Mouse (Mus musculus) forebrain, embryonic 10.5 days (tissue): ENCODE data around the gene Frmpd4. TPM values are rescaled to one million over a fixed set of nuclear protein-coding genes. Genes with fewer than 3 reads are reported as not detected.

Experiments used
- DNase-seq: peaks from one replicate; pipeline ENCODE4 v3.0.0-alpha.2; 2017; ENCODE audit warnings: low spot score; ENCODE audit errors: extremely low spot score
- H3K27ac ChIP-seq: fragments of 300-500 bp; sonication (generic); 2 replicates; pipeline ENCODE4 v1.5.1; 2016; ENCODE audit warnings: mild to moderate bottlenecking
- H3K27me3 ChIP-seq: fragments of 300-500 bp; sonication (generic); 2 replicates; pipeline ENCODE4 v1.6.1; 2016; ENCODE audit warnings: mild to moderate bottlenecking; ENCODE audit not compliant: poor library complexity, severe bottlenecking
- H3K36me3 ChIP-seq: fragments of 300-500 bp; sonication (generic); replicated peaks from 2 replicates; pipeline ENCODE4 v1.6.1; 2016; ENCODE audit warnings: mild to moderate bottlenecking, moderate library complexity
- H3K4me1 ChIP-seq: fragments of 300-500 bp; sonication (generic); 2 replicates; pipeline ENCODE4 v1.6.1; 2016
- H3K4me3 ChIP-seq: fragments of 300-500 bp; sonication (generic); 2 replicates; pipeline ENCODE4 v1.5.1; 2016; ENCODE audit warnings: mild to moderate bottlenecking, moderate library complexity
- H3K9me3 ChIP-seq: fragments of 300-500 bp; sonication (generic); 2 replicates; pipeline ENCODE4 v1.6.1; 2016; ENCODE audit warnings: mild to moderate bottlenecking, moderate library complexity
- WGBS: fragments of 180-500 bp; shearing (Covaris S2); methylation state at CpG from one replicate; pipeline ENCODE4 v1.1.7; 2016; 5-methylcytosine and 5-hydroxymethylcytosine counted together
- polyA plus RNA-seq: library from polyadenylated mRNA; unstranded; fragments of >200 nt; fragmentation: Nextera tagmentation; extraction: Ambion mirVana; gene quantifications from 2 replicates; pipeline ENCODE4 v1.2.1, GENCODE M21; 2016

Gene Frmpd4
- polyA plus RNA-seq, 1 experiment from 2014 or later: 0.17 TPM

DNA sequence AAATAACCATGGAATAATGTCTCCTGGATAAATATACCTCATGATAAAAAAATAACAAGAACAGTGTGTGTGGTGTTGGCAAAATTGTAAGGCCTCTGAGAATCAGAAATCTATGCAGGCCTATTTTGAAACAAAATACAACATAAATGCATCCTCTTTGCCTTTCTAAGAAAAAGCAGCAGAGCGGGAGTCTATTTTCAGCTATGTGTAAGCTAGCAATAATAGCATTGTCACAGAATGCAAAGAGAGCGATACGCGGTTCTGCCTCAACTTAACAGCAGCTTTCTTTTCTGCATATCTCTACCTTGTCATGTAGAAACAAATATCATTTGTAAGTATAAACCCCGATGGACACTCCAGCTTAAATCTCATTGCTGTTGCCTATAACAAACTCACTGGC, 768.5 kb downstream of the Frmpd4 start:
- Histone ChIP-seq H3K4me3 (no peak overlapping the region), H3K4me1 (no peaks in the 10 kb centered on the region), H3K9me3 (no peaks in the 10 kb centered on the region), H3K27ac (no peak overlapping the region), H3K27me3 (peaks cover 93% of the 10 kb centered on the region), H3K36me3 (no peaks in the 10 kb centered on the region)
- no peak for DNase-seq
- 94% methylated on average over 5 of the region's 5 CpGs for WGBS

DNA sequence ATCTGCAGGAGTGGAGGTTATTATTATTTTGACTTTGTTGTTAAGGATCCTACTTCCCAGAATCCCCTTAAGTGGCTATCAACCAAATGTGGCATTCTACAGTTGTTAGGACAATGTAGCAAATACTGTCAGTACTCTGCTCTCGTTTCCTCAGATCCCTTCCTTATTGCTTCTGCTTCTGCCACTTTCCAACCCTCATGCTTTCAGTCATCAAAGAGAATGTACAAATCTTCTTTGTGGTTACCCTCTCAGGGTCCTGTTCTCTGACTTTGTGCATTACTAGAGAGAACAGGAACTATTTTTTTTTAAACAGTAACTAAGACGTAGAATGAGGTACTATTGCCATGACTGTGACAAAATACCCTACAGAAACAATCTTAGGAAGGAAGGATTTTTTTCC, 788.3 kb downstream of the Frmpd4 start:
- H3K36me3 ChIP-seq: no peaks in the 10 kb centered on the region
- no peaks in the 10 kb centered on the region for H3K4me1 ChIP-seq
- no peaks in the 10 kb centered on the region for H3K9me3 ChIP-seq
- WGBS: 88% methylated on average over 2 of the region's 2 CpGs
- no peak for DNase-seq
- H3K27me3 ChIP-seq: peaks cover 96% of the 10 kb centered on the region
- H3K4me3 ChIP-seq: no peak overlapping the region
- H3K27ac ChIP-seq: no peak overlapping the region

DNA sequence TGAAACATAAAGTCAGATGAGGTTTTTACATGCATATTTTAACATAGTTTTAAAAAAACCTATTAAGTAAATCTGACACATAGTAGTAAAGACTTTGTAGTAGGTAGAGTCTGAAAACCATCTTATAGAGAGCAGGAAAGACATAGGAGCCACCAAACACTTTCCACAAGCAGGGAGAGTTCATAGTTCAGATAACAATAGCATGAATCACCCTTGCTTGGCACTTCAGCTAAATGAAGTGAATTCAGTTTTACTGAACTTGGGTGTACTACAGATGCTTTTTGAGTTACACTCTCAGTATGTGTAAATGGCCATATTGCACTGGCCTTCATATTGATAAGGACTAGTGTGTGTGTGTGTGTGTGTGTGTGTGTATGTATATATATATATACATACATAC, 793.5 kb downstream of the Frmpd4 start:
- H3K9me3 ChIP-seq: no peaks in the 10 kb centered on the region
- H3K4me1 ChIP-seq: no peaks in the 10 kb centered on the region
- H3K27ac ChIP-seq: no peak overlapping the region
- peaks cover 93% of the 10 kb centered on the region for H3K27me3 ChIP-seq
- no peak for DNase-seq
- H3K4me3 ChIP-seq: no peak overlapping the region
- H3K36me3 ChIP-seq: no peaks in the 10 kb centered on the region

DNA sequence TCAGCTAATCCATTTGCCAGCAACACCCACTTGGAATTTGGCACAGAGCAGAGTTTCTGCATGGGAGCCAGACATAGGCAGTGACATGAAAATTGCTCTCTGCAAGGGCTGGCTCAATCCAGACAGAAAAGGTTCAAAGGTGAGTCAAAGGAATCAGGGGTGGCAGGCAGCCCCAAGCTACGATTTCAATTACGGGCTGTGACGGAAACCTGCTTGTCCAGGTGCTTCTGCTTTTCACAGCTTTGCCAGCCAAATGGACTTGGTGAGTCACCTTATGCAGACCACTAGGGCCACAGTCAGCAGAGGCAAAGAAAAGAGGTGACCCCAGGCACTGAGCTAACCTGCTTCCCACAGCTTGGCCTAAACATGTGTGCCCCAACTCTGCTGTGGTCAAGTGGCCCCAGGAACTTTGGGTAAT, 857.5 kb downstream of the Frmpd4 start:
- no peaks in the 10 kb centered on the region for H3K9me3 ChIP-seq
- H3K4me1 ChIP-seq: no peaks in the 10 kb centered on the region
- 61% methylated on average over 3 of the region's 3 CpGs for WGBS
- H3K27ac ChIP-seq: no peak overlapping the region
- H3K27me3 ChIP-seq: peaks cover 100% of the 10 kb centered on the region
- DNase-seq: no peak
- no peaks in the 10 kb centered on the region for H3K36me3 ChIP-seq
- no peak overlapping the region for H3K4me3 ChIP-seq

DNA sequence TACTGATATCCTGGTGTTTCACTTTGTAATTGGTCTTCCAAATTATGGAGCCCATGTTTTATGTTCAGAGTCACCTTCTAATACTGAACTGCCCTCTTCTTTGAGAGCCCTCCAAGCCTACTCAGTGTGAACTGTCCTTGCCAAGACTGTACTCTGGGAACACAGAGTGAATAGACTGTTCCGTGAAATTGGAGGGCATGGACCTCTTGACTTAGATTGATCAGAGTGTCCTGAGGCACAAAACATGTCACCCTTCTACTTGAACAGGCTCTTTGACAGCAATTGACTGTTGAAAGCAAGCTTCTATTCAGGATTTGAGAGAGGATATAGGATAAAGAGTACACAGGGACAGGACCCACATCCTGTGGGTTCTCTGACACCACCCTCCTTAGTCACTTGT, 857.9 kb downstream of the Frmpd4 start:
- Histone ChIP-seq H3K27ac (no peak overlapping the region), H3K4me1 (no peaks in the 10 kb centered on the region), H3K9me3 (no peaks in the 10 kb centered on the region), H3K27me3 (peaks cover 100% of the 10 kb centered on the region), H3K4me3 (no peak overlapping the region), H3K36me3 (no peaks in the 10 kb centered on the region)
- DNase-seq: no peak
- 71% methylated on average over 1 of the region's 1 CpGs for WGBS

DNA sequence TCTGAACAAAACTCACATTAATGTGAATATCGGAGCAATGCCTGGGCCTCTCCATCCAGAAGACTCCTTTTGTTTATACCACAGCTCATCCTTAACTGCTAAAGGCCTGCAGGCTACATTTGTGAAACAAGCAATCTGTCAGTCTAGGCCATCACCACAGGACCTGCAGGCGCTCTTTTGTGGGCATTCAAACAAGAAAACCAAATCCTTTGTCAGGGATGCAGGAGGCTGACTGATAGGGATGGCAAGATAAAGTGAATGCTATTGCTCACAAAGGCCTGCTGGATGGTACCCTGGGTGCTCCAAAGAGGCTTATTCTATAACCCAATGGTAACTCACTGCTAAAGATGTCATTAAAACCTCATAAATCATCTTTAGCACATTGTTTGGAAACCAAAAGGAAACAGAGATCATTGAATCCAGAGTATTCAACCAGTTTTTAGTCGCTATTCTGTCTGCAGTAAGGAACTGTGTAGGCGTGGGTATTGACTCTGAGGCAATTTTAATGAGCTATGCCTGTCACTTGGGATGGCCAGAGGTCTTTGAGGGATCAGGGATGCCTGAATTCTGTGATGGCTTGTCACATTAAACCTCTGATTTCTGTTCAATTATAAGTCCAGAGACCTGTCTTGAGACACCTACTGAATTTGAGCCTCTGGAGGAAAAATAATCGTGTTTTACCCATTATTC, 922.1 kb downstream of the Frmpd4 start:
- H3K36me3 ChIP-seq: no peaks in the 10 kb centered on the region
- 30% methylated on average over 5 of the region's 5 CpGs for WGBS
- no peaks in the 10 kb centered on the region for H3K9me3 ChIP-seq
- no peak overlapping the region for H3K27ac ChIP-seq
- no peak overlapping the region for H3K4me3 ChIP-seq
- DNase-seq: no peak
- H3K4me1 ChIP-seq: peaks cover 5% of the 10 kb centered on the region; the same call in 1 of the 2 replicates
- H3K27me3 ChIP-seq: peaks cover 85% of the 10 kb centered on the region

DNA sequence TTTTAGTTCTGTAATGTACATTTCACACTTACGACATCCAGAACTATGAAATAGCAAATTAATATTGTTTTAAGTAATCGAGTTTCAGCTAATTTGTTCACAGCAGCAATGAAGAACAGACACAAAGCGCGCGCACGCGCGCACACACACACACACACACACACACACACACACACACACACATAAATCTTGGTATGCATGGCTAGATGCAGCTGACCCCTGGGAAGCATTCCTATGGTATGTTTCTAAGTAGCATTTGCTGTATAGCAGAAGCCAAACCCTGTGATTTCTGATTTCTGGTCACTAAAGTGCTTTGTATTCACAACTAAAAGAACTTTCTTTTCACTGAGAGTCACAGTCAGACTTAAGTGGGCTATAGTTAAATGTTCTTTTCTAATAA, 922.8 kb downstream of the Frmpd4 start:
- no peaks in the 10 kb centered on the region for H3K9me3 ChIP-seq
- H3K27ac ChIP-seq: no peak overlapping the region
- H3K36me3 ChIP-seq: no peaks in the 10 kb centered on the region
- no peak overlapping the region for H3K4me3 ChIP-seq
- 93% methylated on average over 8 of the region's 8 CpGs for WGBS
- H3K27me3 ChIP-seq: peaks cover 85% of the 10 kb centered on the region
- no peak for DNase-seq
- H3K4me1 ChIP-seq: peaks cover 5% of the 10 kb centered on the region; the same call in 1 of the 2 replicates

DNA sequence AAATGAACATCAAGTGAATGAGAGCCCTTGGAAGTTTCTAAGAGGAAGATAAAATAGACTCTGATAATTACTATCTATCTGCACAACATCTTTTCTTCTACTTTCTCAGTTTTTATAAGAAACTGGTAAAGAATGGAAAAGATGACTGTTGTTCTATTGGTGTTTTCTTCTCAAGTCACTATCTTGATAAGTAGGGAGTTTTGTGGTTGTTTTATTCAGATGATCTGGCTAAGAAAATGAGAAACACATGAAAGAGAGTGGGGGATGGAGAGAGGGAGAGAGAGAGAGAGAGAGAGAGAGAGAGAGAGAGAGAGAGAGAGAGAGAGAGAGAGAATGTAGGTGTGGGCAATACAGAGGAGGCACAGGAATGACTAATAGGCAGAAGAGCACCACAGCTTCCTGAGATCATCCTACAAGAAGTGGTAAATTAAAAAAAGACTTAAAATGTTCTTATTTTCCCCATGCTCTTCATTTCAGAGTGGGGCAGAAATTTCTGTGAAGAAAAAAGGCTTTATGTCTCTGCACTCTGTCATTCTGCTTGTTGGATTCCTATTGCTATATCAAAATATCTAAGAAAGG, 979.3 kb downstream of the Frmpd4 start:
- Histone ChIP-seq H3K9me3 (no peaks in the 10 kb centered on the region), H3K4me3 (no peak overlapping the region), H3K36me3 (no peaks in the 10 kb centered on the region), H3K4me1 (no peaks in the 10 kb centered on the region), H3K27ac (no peak overlapping the region), H3K27me3 (peaks cover 83% of the 10 kb centered on the region)
- no peak for DNase-seq

DNA sequence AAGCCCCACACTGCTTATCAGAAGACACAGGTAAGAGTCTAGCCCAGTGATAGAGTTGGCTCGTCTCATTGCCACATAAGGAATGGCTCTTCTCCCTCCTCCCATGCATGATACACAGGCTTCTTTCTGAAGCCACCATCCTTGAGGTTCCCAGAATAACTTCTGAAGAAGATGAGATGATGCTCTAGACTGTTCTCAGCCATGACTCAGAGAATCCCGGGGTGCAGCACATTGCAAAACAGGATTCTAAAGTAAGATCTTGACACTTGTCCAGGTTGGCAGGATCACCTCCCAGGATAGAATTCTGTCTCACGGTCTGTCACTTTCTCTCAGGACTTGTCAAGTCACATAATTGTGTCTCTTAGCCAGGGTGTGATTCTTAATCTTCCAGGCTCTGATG, 1024.2 kb downstream of the Frmpd4 start:
- DNase-seq: no peak
- Histone ChIP-seq H3K9me3 (no peaks in the 10 kb centered on the region), H3K27ac (no peak overlapping the region), H3K4me3 (no peak overlapping the region), H3K27me3 (peaks cover 98% of the 10 kb centered on the region), H3K4me1 (no peaks in the 10 kb centered on the region), H3K36me3 (no peaks in the 10 kb centered on the region)
- 90% methylated on average over 3 of the region's 3 CpGs for WGBS

DNA sequence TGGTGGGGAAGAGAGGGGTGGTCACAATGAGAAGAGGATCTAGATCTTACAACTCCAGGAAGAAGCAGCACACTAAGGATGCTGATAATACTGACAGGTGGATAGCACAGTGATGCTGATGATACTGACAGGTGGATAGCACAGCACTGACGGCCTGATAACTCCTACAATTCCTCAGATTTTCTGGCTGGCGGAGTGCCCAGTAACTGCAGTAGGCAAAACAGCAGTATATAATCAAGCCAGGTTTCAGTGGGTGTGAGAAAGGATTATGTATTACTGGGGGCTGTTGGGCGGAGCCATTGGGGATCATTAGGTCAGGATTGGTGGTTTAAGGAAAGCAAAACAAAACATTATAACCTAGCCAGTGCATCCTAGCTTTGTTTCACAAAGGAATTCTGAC, 1053.9 kb downstream of the Frmpd4 start:
- H3K4me1 ChIP-seq: peaks cover 9% of the 10 kb centered on the region; the same call in 1 of the 2 replicates
- H3K4me3 ChIP-seq: no peak overlapping the region
- DNase-seq: no peak
- 86% methylated on average over 3 of the region's 3 CpGs for WGBS
- H3K36me3 ChIP-seq: no peaks in the 10 kb centered on the region
- peaks cover 97% of the 10 kb centered on the region for H3K27me3 ChIP-seq
- H3K27ac ChIP-seq: no peak overlapping the region
- no peaks in the 10 kb centered on the region for H3K9me3 ChIP-seq

DNA sequence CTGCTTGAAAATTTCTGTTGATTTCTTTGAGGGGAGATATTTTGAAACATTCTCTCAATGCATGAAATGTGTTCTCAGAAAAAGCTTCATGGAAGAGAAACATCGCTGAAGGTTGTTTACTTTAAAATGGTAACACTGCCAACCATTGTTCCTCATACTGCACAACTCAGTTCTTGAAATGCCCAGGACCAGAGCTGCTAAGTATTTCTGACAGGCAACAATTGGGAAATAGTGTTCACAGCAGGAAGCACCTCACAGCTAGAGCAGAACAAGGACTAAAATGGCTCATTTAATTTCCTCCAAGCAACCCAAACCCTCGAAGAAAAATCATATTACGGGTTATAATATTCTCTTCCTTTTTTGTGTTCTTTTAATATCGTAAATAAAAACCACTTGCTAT, 1054.5 kb downstream of the Frmpd4 start:
- DNase-seq: no peak
- Histone ChIP-seq H3K36me3 (no peaks in the 10 kb centered on the region), H3K27me3 (peaks cover 97% of the 10 kb centered on the region), H3K4me3 (no peak overlapping the region), H3K4me1 (peaks cover 9% of the 10 kb centered on the region; the same call in 1 of the 2 replicates), H3K9me3 (no peaks in the 10 kb centered on the region), H3K27ac (no peak overlapping the region)
- WGBS: 82% methylated on average over 4 of the region's 4 CpGs

DNA sequence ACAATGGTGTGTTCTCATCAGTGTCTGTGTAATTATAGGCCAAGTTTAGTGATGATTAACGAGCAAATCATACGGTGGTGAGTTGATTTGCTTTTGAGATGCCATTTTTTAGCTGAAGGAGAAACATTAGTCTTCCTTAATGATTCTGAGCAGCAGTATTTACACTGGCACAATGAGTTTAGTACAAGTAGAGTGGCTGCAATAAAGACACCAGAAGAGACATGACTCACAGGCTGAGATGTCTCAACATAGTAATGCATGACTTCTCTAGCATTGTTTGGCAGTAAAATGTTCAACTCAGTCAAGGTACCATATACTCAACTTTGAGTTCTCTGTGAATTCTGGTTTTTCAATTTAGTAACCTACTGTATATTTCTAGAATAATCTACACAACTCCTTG, 1058.6 kb downstream of the Frmpd4 start:
- peaks cover 9% of the 10 kb centered on the region; the same call in 1 of the 2 replicates for H3K4me1 ChIP-seq
- WGBS: 87% methylated on average over 2 of the region's 2 CpGs
- no peak for DNase-seq
- H3K27me3 ChIP-seq: peaks cover 99% of the 10 kb centered on the region
- no peak overlapping the region for H3K4me3 ChIP-seq
- no peaks in the 10 kb centered on the region for H3K36me3 ChIP-seq
- H3K27ac ChIP-seq: no peak overlapping the region
- H3K9me3 ChIP-seq: no peaks in the 10 kb centered on the region

DNA sequence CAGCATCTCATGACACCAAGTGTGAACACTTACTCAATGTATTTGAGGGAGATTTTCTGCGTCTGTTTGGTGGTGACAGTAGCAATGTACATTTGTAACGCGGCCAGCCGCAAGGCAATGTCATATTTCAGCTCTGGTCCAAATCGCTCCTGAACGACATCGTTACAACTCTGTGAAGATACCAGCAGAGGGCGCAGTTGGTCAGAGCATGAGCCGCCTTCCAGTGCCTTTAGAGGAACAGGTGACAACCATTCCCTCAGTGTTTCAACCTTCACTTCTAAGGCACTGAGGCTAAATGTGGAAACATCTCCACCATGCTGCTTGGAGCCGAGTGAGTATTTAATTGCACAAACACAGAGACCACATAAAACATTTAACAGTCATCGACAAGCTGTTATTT, 1079.3 kb downstream of the Frmpd4 start:
- no peaks in the 10 kb centered on the region for H3K4me1 ChIP-seq
- no peaks in the 10 kb centered on the region for H3K36me3 ChIP-seq
- H3K27ac ChIP-seq: no peak overlapping the region
- no peak overlapping the region for H3K4me3 ChIP-seq
- no peaks in the 10 kb centered on the region for H3K9me3 ChIP-seq
- DNase-seq: peak; percentile 36
- H3K27me3 ChIP-seq: peaks cover 94% of the 10 kb centered on the region
- WGBS: 42% methylated on average over 11 of the region's 11 CpGs
